Mouse (Mus musculus) MEL (cell line): ENCODE results near the gene Sec24d. TPM values are rescaled to one million over a fixed set of nuclear protein-coding genes. Genes with fewer than 3 reads are reported as not detected.

ENCODE experiments used
- DNase-seq: peaks from one replicate; pipeline ENCODE4 v3.0.0; 2011; ENCODE audit warnings: low read depth, low spot score
- H3K27ac ChIP-seq: 2 replicates; pipeline ENCODE4 v1.5.1; 2012; ENCODE audit warnings: low read depth, mild to moderate bottlenecking, control low read depth, low read length, moderate library complexity; ENCODE audit not compliant: control insufficient read depth
- H3K27me3 ChIP-seq, 2 experiments: fragments of 150-350 bp in 1 of 2; sonication (generic) in 1 of 2; 2 replicates each; pipeline ENCODE4 v1.6.1; 2012; ENCODE audit warnings: low read length in 2 of 2, mild to moderate bottlenecking in 2 of 2, improper control_type of control experiment in 1 of 2, moderate library complexity in 1 of 2; ENCODE audit not compliant: insufficient read depth in 2 of 2, control insufficient read depth in 1 of 2
- H3K36me3 ChIP-seq, 2 experiments: 2 replicates each; pipeline ENCODE4 v1.6.1; 2012 to 2014; ENCODE audit warnings: low read length in 2 of 2, improper control_type of control experiment in 1 of 2, inconsistent platforms in 1 of 2, mild to moderate bottlenecking in 1 of 2; ENCODE audit not compliant: insufficient read depth in 2 of 2, control insufficient read depth in 1 of 2
- H3K4me1 ChIP-seq, 2 experiments: fragments of 150-350 bp in 1 of 2; sonication (generic) in 1 of 2; 2 replicates each; pipeline ENCODE4 v1.6.1; 2012; ENCODE audit warnings: low read length in 2 of 2, improper control_type of control experiment in 1 of 2, mild to moderate bottlenecking in 1 of 2; ENCODE audit not compliant: insufficient read depth in 2 of 2, control insufficient read depth in 1 of 2
- H3K4me3 ChIP-seq, 2 experiments: fragments of 150-350 bp in 1 of 2; sonication (generic) in 1 of 2; 2 replicates each; pipeline ENCODE4 v1.5.1; 2012; ENCODE audit warnings: low read depth in 2 of 2, low read length in 2 of 2, mild to moderate bottlenecking in 2 of 2, moderate library complexity in 2 of 2, control low read depth in 1 of 2, improper control_type of control experiment in 1 of 2; ENCODE audit not compliant: control insufficient read depth in 1 of 2, insufficient read depth in 1 of 2
- H3K79me2 ChIP-seq: 2 replicates; pipeline ENCODE4 v1.6.1; 2012; ENCODE audit warnings: mild to moderate bottlenecking, low read length, moderate library complexity; ENCODE audit not compliant: control insufficient read depth, poor library complexity, insufficient read depth
- H3K9ac ChIP-seq: 2 replicates; pipeline ENCODE4 v1.6.1; 2012; ENCODE audit warnings: low read depth, mild to moderate bottlenecking, control low read depth, low read length, moderate library complexity; ENCODE audit not compliant: control insufficient read depth, poor library complexity, severe bottlenecking
- H3K9me3 ChIP-seq: fragments of 150-350 bp; sonication (generic); replicated peaks from 2 replicates; pipeline ENCODE4 v1.6.1; 2012; ENCODE audit warnings: mild to moderate bottlenecking, low read length, improper control_type of control experiment, moderate library complexity; ENCODE audit not compliant: insufficient read depth
- BHLHE40 ChIP-seq: IDR thresholded peaks from 2 replicates; pipeline ENCODE4 v1.6.1; 2012; ENCODE audit warnings: low read depth, mild to moderate bottlenecking, inconsistent platforms, low read length, improper control_type of control experiment, borderline replicate concordance
- CTCF ChIP-seq, 3 experiments: IDR thresholded peaks in 2 of 3; conservative IDR thresholded peaks in 1 of 3; 2 replicates each; pipeline ENCODE4 v1.5.1; 2011 to 2012; ENCODE audit warnings: low read length in 3 of 3, low read depth in 2 of 3, mild to moderate bottlenecking in 2 of 3, improper control_type of control experiment in 1 of 3, inconsistent platforms in 1 of 3, mixed read lengths in 1 of 3, moderate library complexity in 1 of 3; ENCODE audit not compliant: control insufficient read depth in 1 of 3, insufficient read depth in 1 of 3, poor library complexity in 1 of 3, severe bottlenecking in 1 of 3
- GATA1 ChIP-seq: IDR thresholded peaks from 2 replicates; pipeline ENCODE4 v1.6.1; 2011; ENCODE audit warnings: low read depth, low read length, improper control_type of control experiment
- NRF1 ChIP-seq: IDR thresholded peaks from 2 replicates; pipeline ENCODE4 v1.6.1; 2014; ENCODE audit warnings: low read depth, mild to moderate bottlenecking, inconsistent platforms, low read length, improper control_type of control experiment, moderate library complexity; ENCODE audit not compliant: poor library complexity, insufficient read depth, severe bottlenecking
- POLR2A ChIP-seq, 2 experiments: IDR thresholded peaks; 2 replicates each; pipeline ENCODE4 v1.6.1; 2011 to 2012; ENCODE audit warnings: low read length in 2 of 2, mild to moderate bottlenecking in 2 of 2, control low read depth in 1 of 2, improper control_type of control experiment in 1 of 2, low read depth in 1 of 2, moderate library complexity in 1 of 2; ENCODE audit not compliant: control insufficient read depth in 1 of 2, insufficient read depth in 1 of 2, poor library complexity in 1 of 2
- RAD21 ChIP-seq: IDR thresholded peaks from 2 replicates; pipeline ENCODE4 v1.6.1; 2011; ENCODE audit warnings: mild to moderate bottlenecking, low read depth, low read length, improper control_type of control experiment
- SIN3A ChIP-seq: IDR thresholded peaks from 2 replicates; pipeline ENCODE4 v1.6.1; 2012; ENCODE audit warnings: low read length, improper control_type of control experiment, inconsistent platforms
- SMC3 ChIP-seq: IDR thresholded peaks from 2 replicates; pipeline ENCODE4 v1.6.1; 2011; ENCODE audit warnings: low read depth, low read length, improper control_type of control experiment
- ZC3H11A ChIP-seq: IDR thresholded peaks from 2 replicates; pipeline ENCODE4 v1.6.1; 2012; ENCODE audit warnings: low read depth, mild to moderate bottlenecking, inconsistent platforms, low read length, improper control_type of control experiment
- ZKSCAN1 ChIP-seq: IDR thresholded peaks from 2 replicates; pipeline ENCODE4 v1.6.1; 2012; ENCODE audit warnings: low read depth, mild to moderate bottlenecking, inconsistent platforms, low read length, improper control_type of control experiment, moderate library complexity
- polyA plus RNA-seq, 2 experiments: library from polyadenylated mRNA; stranded (reverse) in 1 of 2; unstranded in 1 of 2; fragments of >175 nt in 1 of 2; fragments of >200 nt in 1 of 2; gene quantifications; 2 replicates each; pipeline versions ENCODE4 v1.2.1 to v1.2.4; 2012; ENCODE audit warnings: low replicate concordance in 2 of 2, low read depth in 1 of 2; ENCODE audit not compliant: insufficient read length in 2 of 2, insufficient read depth in 1 of 2, missing spikeins in 1 of 2
- total RNA-seq: library from RNA; depleted of rRNA; stranded (reverse); fragments of 300-350 nt; gene quantifications from 2 replicates; pipeline ENCODE4 v1.2.3, GENCODE M21; 2012

The Sec24d gene
- total and polyA plus RNA-seq, 3 experiments = 10.3 to 23.9 TPM; not detected in 1

- H3K79me2 ChIP-seq = no peaks in the 10 kb centered on the region
- no peak overlapping the region for H3K9ac ChIP-seq
- H3K36me3 ChIP-seq = no peaks in the 10 kb centered on the region
- H3K4me3 ChIP-seq = no peak overlapping the region
- no peak for DNase-seq
- H3K27ac ChIP-seq = no peak overlapping the region
- no peaks in the 10 kb centered on the region for H3K4me1 ChIP-seq
- H3K9me3 ChIP-seq = no peaks in the 10 kb centered on the region
- H3K27me3 ChIP-seq = no peaks in the 10 kb centered on the region
- no peak for TF ChIP-seq BHLHE40
- TF ChIP-seq RAD21 = no peak
Observed at GRCm38 (mm10) chr3:123227276-123227675, 40.0 kb upstream of the Sec24d start.

GRCm38 (mm10) chr3:123231639-123232038 is 35.6 kb upstream of the Sec24d start:
- H3K9me3 ChIP-seq = no peaks in the 10 kb centered on the region
- H3K36me3 ChIP-seq = no peaks in the 10 kb centered on the region
- H3K4me1 ChIP-seq = no peaks in the 10 kb centered on the region
- no peak for DNase-seq
- no peaks in the 10 kb centered on the region for H3K79me2 ChIP-seq
- H3K27ac ChIP-seq = no peak overlapping the region
- no peak for TF ChIP-seq SIN3A
- TF ChIP-seq ZKSCAN1 = no peak
- TF ChIP-seq GATA1 = no peak
- no peaks in the 10 kb centered on the region; a peak in 1 of 4 replicates for H3K27me3 ChIP-seq
- no peak overlapping the region for H3K9ac ChIP-seq
- H3K4me3 ChIP-seq = no peak overlapping the region

- no peak overlapping the region for H3K9ac ChIP-seq
- peak; percentile 38 for DNase-seq
- no peak overlapping the region for H3K4me3 ChIP-seq
- TF ChIP-seq POLR2A (IDR thresholded peaks at IDR 0.05; ENCODE audit: control insufficient read depth in 1 of 2, insufficient read depth in 1 of 2, low read depth in 1 of 2, low read length in 2 of 2, poor library complexity in 1 of 2) = no peak
- TF ChIP-seq CTCF (IDR thresholded peaks at IDR 0.05 in 2 of 3, conservative IDR thresholded peaks at IDR 0.05 in 1 of 3; ENCODE audit: control insufficient read depth in 1 of 3, insufficient read depth in 1 of 3, low read depth in 2 of 3, low read length in 3 of 3, poor library complexity in 1 of 3, severe bottlenecking in 1 of 3) = peak in 1 of 3 experiments; percentile 62; a peak in 2 of 6 replicates
- TF ChIP-seq SMC3 = peak; percentile 77
- no peak for TF ChIP-seq NRF1
- peak; percentile 65 for TF ChIP-seq ZC3H11A
- peak; percentile 71 for TF ChIP-seq RAD21
- TF ChIP-seq, all 39 proteins: peak for 4
- no peak overlapping the region for H3K27ac ChIP-seq
- no peaks in the 10 kb centered on the region; a peak in 1 of 4 replicates for H3K27me3 ChIP-seq
- H3K36me3 ChIP-seq = no peaks in the 10 kb centered on the region
- no peaks in the 10 kb centered on the region for H3K4me1 ChIP-seq
- H3K79me2 ChIP-seq = no peaks in the 10 kb centered on the region
- no peaks in the 10 kb centered on the region for H3K9me3 ChIP-seq
Observed at GRCm38 (mm10) chr3:123234191-123234836, 32.9 kb upstream of the Sec24d start.
